Mouse (Mus musculus) central nervous system, embryonic 18 days (tissue): Measurements from ENCODE around the gene Itga4. TPM values are rescaled to one million over a fixed set of nuclear protein-coding genes. Genes with fewer than 3 reads are reported as not detected.

Experiments used
- polyA plus RNA-seq: library from polyadenylated mRNA; depleted of rRNA; stranded (reverse); fragments of >200 nt; gene quantifications from 2 replicates; pipeline ENCODE4 v1.2.3, GENCODE M21; 2012; rRNA removed

The Itga4 gene
- 2.7 and 3.0 TPM in 2 replicates for polyA plus RNA-seq

GRCm38 (mm10) chr2:79255192-79256000 is at the start of gene Itga4:
Gene Itga4 (plus strand): TSS chr2:79255426.

Other genes starting within 250 kb of the Itga4 start
- 25.8 and 33.0 TPM in 2 replicates for gene Neurod1, start 201.3 kb downstream of the Itga4 start, polyA plus RNA-seq
- gene Cerkl, start 201.4 kb downstream of the Itga4 start, polyA plus RNA-seq: 0.80 and 1.0 TPM in 2 replicates